In the genomic region with DNA sequence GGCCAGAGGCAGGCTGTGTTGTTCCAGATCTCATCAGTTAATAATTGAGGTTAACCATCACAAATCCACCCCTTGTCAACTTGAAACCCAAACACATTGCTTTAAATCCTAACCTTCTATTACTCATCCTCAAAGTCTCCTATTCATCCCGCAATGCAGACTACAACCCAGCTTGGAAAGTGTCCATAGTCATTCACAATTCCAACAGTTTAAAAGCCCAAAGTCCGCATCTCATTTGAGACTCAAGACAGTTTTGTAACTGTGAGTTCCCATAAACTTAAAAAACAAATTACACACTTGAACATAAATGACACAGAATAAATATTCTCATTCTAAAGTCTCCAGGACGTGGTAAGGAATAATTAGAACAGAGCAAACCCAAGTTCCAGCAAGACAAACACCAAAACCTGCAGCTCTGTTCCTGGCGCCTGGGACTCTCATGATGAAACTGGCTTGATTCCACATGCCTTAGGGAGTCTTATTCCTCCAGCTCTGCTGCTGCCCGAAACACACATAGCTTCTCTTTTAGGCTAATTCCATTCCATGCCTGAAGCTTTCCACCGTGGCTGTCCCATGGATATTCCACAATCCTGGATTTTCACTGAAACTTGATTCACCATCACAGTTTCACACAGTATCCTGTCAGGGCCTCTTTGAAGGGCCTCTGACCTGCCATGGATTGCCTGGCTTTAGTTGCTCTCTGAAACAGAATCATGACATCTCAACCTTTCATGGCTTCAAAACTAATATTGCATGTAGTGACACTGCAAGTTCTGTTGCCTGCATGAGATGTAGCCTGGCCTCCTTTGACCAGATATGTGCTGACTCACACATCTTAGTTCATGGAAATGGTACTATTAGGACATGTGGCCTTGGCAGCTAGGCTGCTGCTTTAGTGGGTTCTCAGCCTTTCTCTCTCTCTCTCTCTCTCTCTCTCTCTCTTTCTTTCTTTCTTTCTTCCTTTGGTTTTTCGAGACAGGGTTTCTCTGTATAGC, we compare ENCODE assay signal across 27 mouse cellular contexts. TPM values are rescaled to one million over a fixed set of nuclear protein-coding genes. Genes with fewer than 3 reads are reported as not detected.
DNase-seq lines count a peak whose midpoint lies in the region; ATAC-seq and TF ChIP-seq lines count a peak whose summit lies in the region.
"Had no signal": no experiment of that assay in that cellular context is flagged by ENCODE, and none has a peak within 500 bp of the region (broad histone marks: within the 10 kb centered on the region; RNA-seq: fewer than 3 reads in every experiment).

No protein-coding gene starts in this region.

- H3K4me2 ChIP-seq in liver, embryonic 12.5 days: no peak overlapping the region
- H3K4me2 ChIP-seq in liver, postnatal 0 days (ENCODE audit: low read depth, low read length): no peak overlapping the region
- H3K4me2 ChIP-seq: heart, embryonic 15.5 days; hindbrain, embryonic 15.5 days had no signal

- H3K4me3 ChIP-seq in liver, embryonic 12.5 days: no peak overlapping the region
- no peak overlapping the region for H3K4me3 ChIP-seq in liver, postnatal 0 days (ENCODE audit: low read depth, low read length)
- H3K4me3 ChIP-seq: heart, embryonic 15.5 days; hindbrain, embryonic 15.5 days; midbrain, embryonic 10.5 days had no signal

- no peak for TF ChIP-seq EP300 in liver, postnatal 0 days (IDR thresholded peaks at IDR 0.05; ENCODE audit: low read depth)

- H3K9me3 ChIP-seq in liver, embryonic 12.5 days (replicated peaks): no peaks in the 10 kb centered on the region
- no peaks in the 10 kb centered on the region for H3K9me3 ChIP-seq in liver, postnatal 0 days (ENCODE audit: low read length)
- H3K9me3 ChIP-seq: heart, embryonic 15.5 days; hindbrain, embryonic 15.5 days; midbrain, embryonic 10.5 days had no signal

- peaks cover 15% of the 10 kb centered on the region for H3K4me1 ChIP-seq in liver, embryonic 12.5 days
- H3K4me1 ChIP-seq in liver, postnatal 0 days (ENCODE audit: insufficient read depth): peaks cover 12% of the 10 kb centered on the region
- H3K4me1 ChIP-seq: hindbrain, embryonic 15.5 days had no signal

- 60% methylated on average over 7 of the region's 7 CpGs for WGBS in liver, embryonic 12.5 days (ENCODE audit: insufficient replicate concordance)
- WGBS in liver, postnatal 0 days (ENCODE audit: insufficient replicate concordance): 86% methylated on average over 7 of the region's 7 CpGs

- no peak overlapping the region for H3K9ac ChIP-seq in liver, embryonic 12.5 days
- no peak overlapping the region for H3K9ac ChIP-seq in liver, postnatal 0 days (replicated peaks)
- H3K9ac ChIP-seq: forebrain, postnatal 0 days; heart, embryonic 15.5 days; hindbrain, embryonic 15.5 days had no signal

- 0 out of 2 replicates have a peak, but pooled peaks cover 3% of the 10 kb centered on the region for H3K27me3 ChIP-seq in liver, embryonic 12.5 days (replicated peaks)
- H3K27me3 ChIP-seq in liver, postnatal 0 days (ENCODE audit: insufficient read depth, low read length): no peaks in the 10 kb centered on the region
- H3K27me3 ChIP-seq: heart, embryonic 15.5 days; hindbrain, embryonic 15.5 days had no signal

- TF ChIP-seq CTCF in liver, postnatal 0 days (IDR thresholded peaks at IDR 0.05; ENCODE audit: low read depth): no peak

- no peaks in the 10 kb centered on the region for H3K36me3 ChIP-seq in liver, embryonic 12.5 days
- no peaks in the 10 kb centered on the region for H3K36me3 ChIP-seq in liver, postnatal 0 days (replicated peaks; ENCODE audit: insufficient read depth, low read length)
- H3K36me3 ChIP-seq: heart, embryonic 15.5 days; hindbrain, embryonic 15.5 days; midbrain, embryonic 10.5 days had no signal

- ATAC-seq in liver, embryonic 12.5 days: peak; percentile 60
- ATAC-seq in liver, postnatal 0 days: no peak; the same call in 1 of the 2 replicates
- ATAC-seq: forebrain, postnatal 0 days; lung, postnatal 0 days; midbrain, embryonic 16.5 days had no signal

- no peak overlapping the region for H3K27ac ChIP-seq in liver, embryonic 12.5 days
- H3K27ac ChIP-seq in liver, postnatal 0 days (ENCODE audit: low read depth): no peak overlapping the region
- H3K27ac ChIP-seq: heart, embryonic 15.5 days; hindbrain, embryonic 15.5 days; macrophage; midbrain, embryonic 10.5 days had no signal

- DNase-seq in liver, postnatal 0 days: no peak
- peak; percentile 61 for DNase-seq in adipocyte (ENCODE audit: low spot score)
- DNase-seq in fibroblast of lung, adult 2 months (ENCODE audit: low read depth): peak; percentile 80
- no peak for DNase-seq in thymus, postnatal 10 days (ENCODE audit: low spot score in 2 of 2)
- no peak for DNase-seq in T-cell, adult 2 months (ENCODE audit: low spot score)
- no peak for DNase-seq in kidney, postnatal 25 days
- DNase-seq: cerebellum, adult 11-12 months; cerebellum, postnatal 10 days; forebrain, postnatal 0 days; kidney, adult 9 months; kidney, postnatal 36 days; right cerebral cortex, adult 18-20 months; right cerebral cortex, postnatal 4 days; thymus, postnatal 25 days had no signal

RNA-seq across cellular contexts. Expression of a gene that starts 44.8 kb away (rescaled TPM):
- not detected in 2 replicates for polyA plus RNA-seq in liver, embryonic 12.5 days (2016; fragmentation: Nextera tagmentation; extraction: Ambion mirVana)
- not detected in 2 replicates for polyA plus RNA-seq in liver, postnatal 0 days (2015; fragmentation: Nextera tagmentation; extraction: Ambion mirVana)
- polyA plus RNA-seq: cortical plate, adult 2 months; embryonic facial prominence, embryonic 11.5 days; forebrain, postnatal 0 days; heart, embryonic 15.5 days; hindbrain, embryonic 15.5 days; intestine, embryonic 14.5 days; liver, adult 2 months; lung, postnatal 0 days; macrophage; midbrain, embryonic 10.5 days; midbrain, embryonic 16.5 days; neural tube, embryonic 14.5 days; stomach, embryonic 14.5 days had no signal

RNA-seq across cellular contexts. Expression of a gene that starts 51.1 kb away (rescaled TPM):
- polyA plus RNA-seq in liver, embryonic 12.5 days (2016; fragmentation: Nextera tagmentation; extraction: Ambion mirVana): 45.2 and 47.6 TPM in 2 replicates
- polyA plus RNA-seq in liver, postnatal 0 days (2015; fragmentation: Nextera tagmentation; extraction: Ambion mirVana): 20.5 and 21.8 TPM in 2 replicates

Comparison
In these comparisons a context has a peak if more than half of its experiments do, and no peak if none do; other contexts are left out.
1. DNase-seq: peak in adipocyte (single experiment) and fibroblast of lung, adult 2 months (single experiment); none in liver, postnatal 0 days (single experiment), thymus, postnatal 10 days (0 of 2), T-cell, adult 2 months (single experiment) and kidney, postnatal 25 days (0 of 2).